Mouse (Mus musculus) right cerebral cortex, postnatal 4 days (tissue): ENCODE measurements around the gene F2rl1.
A peak's percentile ranks its signal among the peaks of the same experiment; 100 is the strongest.
"Not testable (repeated sequence)": the region's sequence is repeated elsewhere in the genome, so short reads cannot be mapped to it uniquely, and the experiment has no call there.

Source experiments
- DNase-seq: peaks from one replicate; pipeline ENCODE4 v3.0.0-alpha.2; 2022

The F2rl1 gene

DNA sequence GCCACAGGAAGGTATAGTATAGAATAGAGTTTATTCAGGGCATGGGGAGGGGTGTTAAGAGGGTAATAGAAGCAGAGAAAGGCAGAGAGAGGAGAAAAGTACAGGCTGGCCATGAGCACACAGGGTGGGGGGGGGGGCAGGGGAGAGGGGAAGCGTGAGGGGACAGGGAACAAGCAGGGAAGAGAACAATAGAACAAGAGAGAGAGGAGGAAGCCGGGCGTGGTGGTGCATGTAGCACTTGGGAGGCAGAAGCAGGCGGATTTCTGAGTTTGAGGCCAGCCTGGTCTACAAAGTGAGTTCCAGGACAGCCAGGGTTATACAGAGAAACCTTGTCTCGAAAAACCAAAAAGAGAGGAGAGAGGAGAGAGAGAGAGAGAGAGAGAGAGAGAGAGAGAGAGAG is 8.1 kb upstream of the F2rl1 start:
- DNase-seq = not testable (repeated sequence)

- DNase-seq = no peak
Observed at GRCm38 (mm10) chr13:95531273-95532045, 6.4 kb upstream of the F2rl1 start.

DNA sequence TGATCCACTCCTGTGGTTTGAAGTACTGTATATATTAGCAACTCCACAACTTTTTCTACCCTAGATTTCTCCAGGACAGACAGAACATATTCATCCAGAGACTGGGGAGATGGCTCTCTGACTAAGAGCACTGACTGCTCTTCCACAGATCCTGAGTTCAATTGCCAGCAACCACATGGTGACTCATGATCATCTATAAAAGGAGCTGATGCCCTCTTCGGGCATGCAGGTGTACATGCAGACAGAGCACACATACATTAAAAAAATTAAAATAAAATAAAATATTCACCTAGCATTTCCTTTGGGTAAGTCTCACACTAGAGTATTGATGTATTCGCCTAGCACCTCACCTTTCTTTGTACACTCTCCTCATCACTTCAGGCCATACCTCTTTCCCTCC is 4.2 kb upstream of the F2rl1 start:
- no peak for DNase-seq

- no peak for DNase-seq
Observed at GRCm38 (mm10) chr13:95524424-95524673, 678 bp downstream of the F2rl1 start.

DNA sequence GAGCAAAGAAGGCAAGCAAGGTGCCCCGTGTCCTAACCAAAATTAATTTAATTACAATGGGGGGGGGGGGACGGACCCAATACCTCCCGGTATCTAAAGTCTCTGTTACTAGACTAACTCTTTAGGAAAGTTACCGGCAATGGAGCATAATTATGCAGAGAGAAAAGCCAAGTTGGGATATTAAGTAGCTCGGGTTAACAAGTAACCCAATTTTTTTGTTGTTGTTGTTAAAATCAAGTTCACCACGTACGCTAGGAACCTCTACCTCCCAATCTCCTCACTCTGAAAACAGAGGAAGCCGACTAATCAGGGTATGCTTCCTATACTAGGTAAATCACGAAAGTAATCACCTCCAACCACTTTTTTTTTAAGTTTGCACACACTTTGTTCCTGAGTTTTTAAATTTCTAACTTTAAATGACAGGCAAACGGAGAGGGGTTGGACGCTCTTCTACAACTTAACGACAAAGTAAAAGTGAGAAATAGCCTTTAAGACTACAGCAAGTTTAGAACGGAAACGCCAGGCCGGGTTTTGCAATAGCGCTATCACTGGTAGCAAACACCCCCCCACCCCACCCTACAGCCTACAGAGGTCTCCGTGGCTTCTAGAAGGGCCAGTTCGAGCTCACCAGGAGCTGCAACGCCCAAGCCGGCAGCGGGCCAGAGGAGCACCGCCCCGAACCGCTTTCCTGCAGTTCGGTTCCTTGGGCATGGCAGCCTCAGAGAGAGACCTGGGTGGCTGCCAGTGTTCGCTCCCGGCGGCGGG is 1.2 kb downstream of the F2rl1 start:
- peak; percentile 43 for DNase-seq

GRCm38 (mm10) chr13:95522176-95522575 is 2.9 kb downstream of the F2rl1 start:
- DNase-seq = no peak

GRCm38 (mm10) chr13:95521029-95521428 is 4.0 kb downstream of the F2rl1 start:
- DNase-seq = no peak

GRCm38 (mm10) chr13:95514756-95515155 is 10.3 kb downstream of the F2rl1 start:
- no peak for DNase-seq

GRCm38 (mm10) chr13:95510054-95510453 is 15.0 kb downstream of the F2rl1 start:
- no peak for DNase-seq

DNA sequence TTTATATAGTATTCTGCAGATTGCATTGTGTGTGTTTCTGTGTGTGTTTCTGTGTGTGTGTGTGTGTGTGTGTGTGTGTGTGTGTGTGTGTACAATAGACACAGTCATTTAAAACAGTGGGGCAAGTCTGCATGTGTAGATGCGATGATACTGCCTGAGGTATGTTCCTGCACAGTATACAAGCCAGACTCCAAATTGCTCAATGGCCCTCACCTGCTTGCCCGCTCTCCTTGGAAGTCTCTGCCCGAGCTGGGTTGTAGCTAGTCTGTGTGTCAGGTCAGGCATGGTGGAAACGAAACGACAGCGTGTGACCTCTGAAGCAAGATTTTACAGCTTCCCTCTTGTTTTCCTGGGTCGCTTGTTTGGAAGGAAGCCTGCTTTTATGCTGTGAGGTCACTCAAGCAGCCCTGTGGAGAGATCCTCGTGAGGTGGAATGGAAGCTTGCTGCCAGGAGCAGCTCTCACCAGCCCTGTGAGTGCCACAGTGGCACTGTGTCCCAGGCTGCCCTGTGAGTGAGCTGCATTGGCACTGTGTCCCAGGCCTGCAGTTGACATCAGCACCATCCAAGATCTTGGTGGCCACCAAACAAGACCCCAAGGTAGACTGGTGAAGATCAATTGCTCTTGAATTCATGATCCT is 21.6 kb downstream of the F2rl1 start:
- DNase-seq = no peak

DNA sequence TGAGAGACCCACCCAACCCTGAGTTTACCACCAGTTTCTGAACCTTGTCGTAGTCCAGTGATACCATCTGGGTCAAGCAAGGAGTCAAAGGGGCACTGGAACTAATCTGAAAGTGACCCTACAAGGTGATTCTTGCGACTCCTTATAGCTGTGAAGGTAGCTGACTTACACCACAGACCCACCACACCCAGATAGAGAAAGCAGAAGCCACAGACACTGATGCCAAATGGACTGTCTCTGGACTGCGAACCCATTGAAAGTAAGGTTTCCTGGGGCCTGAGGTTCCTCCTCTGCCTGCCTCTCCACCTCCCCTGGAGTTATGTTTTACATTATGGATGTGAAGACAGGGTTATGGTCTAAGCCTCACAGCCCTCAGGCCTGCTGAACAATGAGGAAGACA is 28.4 kb downstream of the F2rl1 start:
- DNase-seq = no peak

- no peak for DNase-seq
Observed at GRCm38 (mm10) chr13:95494812-95495211, 30.2 kb downstream of the F2rl1 start.

- no peak for DNase-seq
Observed at GRCm38 (mm10) chr13:95493296-95493695, 31.7 kb downstream of the F2rl1 start.

GRCm38 (mm10) chr13:95491327-95491726 is 33.7 kb downstream of the F2rl1 start:
- no peak for DNase-seq

- DNase-seq = no peak
Observed at GRCm38 (mm10) chr13:95484664-95485063, 40.4 kb downstream of the F2rl1 start.

- peak; percentile 92 for DNase-seq
Observed at GRCm38 (mm10) chr13:95481428-95481827, 43.6 kb downstream of the F2rl1 start.

- no peak for DNase-seq
Observed at GRCm38 (mm10) chr13:95478671-95479413, 46.2 kb downstream of the F2rl1 start, which contains the start of gene S100z. TSS of gene S100z (minus strand) at chr13:95478721.

DNA sequence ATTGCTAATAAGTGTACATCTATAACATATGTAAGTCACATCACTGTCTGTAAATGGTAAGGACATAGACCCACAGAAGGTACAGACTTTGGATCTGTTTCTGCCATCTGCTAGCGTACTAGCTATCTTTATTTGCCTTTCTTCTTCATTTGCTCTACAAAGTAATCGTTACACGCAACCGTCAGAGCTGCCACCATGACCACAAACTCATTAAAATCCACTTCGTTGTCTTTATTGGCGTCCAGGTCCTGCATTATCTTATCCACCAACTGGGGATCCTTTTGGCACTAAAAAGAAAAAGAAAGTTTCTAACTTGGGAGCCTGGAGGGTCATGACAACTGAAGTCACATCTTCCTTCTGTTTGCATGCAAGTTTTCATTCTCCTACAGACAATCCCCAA is 47.9 kb downstream of the F2rl1 start:
- no peak for DNase-seq

- DNase-seq = no peak
Observed at GRCm38 (mm10) chr13:95475124-95475523, 49.9 kb downstream of the F2rl1 start.

GRCm38 (mm10) chr13:95474294-95474693 is 50.7 kb downstream of the F2rl1 start:
- DNase-seq = no peak

DNA sequence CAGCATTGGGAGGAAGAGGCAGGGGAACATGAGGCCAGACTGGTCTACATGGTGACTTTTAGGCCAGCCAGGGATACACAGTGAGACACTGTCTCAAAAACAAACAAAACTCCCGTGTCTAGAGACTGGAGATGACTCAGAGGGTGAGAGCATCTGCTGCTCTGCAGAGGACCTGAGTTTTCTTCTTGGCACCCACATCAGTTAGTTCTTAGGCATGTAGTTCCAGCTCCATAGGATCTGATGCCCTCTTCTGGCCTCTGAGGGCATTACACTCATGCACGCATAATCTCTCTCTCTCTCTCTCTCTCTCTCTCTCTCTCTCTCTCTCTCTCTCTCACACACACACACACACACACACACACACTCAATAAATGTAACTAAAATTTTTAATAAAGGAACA is 54.1 kb downstream of the F2rl1 start:
- peak; percentile 37 for DNase-seq
